Mouse (Mus musculus): ENCODE data around the gene Rbmx. TPM values are rescaled to one million over a fixed set of nuclear protein-coding genes. Genes with fewer than 3 reads are reported as not detected.

The Rbmx gene
- total RNA-seq (2021): 35.5 and 44.4 TPM in 2 replicates
- long read RNA-seq, experiment 1, transcript Rbmx-205 (10 exons, 2,139 nt): major isoform, 10 of 31 reads
- long read RNA-seq, experiment 1, partial matches to known transcripts: 1 of 31 reads
- long read RNA-seq, experiment 1, other reads (novel, unspliced or antisense): 18 of 31 reads
- long read RNA-seq, experiment 2, transcript Rbmx-205 (10 exons, 2,139 nt): major isoform, 11 of 39 reads
- long read RNA-seq, experiment 2, partial matches to known transcripts: 4 of 39 reads
- long read RNA-seq, experiment 2, other reads (novel, unspliced or antisense): 21 of 39 reads

DNA sequence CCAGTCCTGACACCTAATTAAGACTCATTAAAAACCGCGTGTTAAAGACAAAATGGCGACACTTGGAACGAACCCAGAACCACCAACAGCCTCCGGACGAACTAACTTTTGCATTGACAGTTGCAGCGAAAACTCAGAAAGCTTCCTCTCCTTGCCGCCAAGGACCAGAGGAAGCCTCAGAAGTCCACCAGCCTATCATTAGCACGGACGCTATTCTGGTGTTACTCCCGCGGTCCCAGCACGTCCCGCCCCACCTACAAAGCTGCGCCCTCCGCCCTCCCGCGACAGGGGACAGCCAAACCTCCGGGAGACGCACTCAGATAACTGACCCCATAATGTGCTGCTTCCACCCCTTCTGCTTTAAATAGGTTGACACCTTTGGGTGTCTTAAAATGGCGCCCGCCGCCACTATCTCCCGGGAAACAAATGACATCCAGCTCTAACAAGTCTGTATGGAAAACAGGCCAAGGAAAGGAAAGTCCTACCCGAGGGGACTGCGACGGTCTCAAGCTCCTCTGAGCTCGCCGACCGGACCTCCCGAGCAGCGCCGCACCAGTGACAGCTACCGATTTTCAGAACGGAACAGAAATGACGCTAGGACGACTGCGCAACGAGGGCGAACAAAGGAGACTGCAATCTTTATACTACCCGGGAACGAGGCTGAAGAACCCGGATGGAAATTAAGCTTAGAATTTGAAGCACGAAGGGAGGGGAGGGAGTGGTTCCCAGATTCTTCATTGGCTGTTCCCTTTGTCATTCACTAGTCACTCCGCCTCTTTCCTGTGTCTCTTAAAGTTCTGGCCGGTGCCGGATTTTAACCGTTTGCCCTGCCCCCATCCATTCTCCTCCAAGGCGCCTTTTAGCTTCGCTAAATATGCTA lies at the start of gene Rbmx:
TSS of gene Rbmx (minus strand) at position 670 of the 880 bp plus-strand sequence.
- peak; percentile 88 for DNase-seq

DNA sequence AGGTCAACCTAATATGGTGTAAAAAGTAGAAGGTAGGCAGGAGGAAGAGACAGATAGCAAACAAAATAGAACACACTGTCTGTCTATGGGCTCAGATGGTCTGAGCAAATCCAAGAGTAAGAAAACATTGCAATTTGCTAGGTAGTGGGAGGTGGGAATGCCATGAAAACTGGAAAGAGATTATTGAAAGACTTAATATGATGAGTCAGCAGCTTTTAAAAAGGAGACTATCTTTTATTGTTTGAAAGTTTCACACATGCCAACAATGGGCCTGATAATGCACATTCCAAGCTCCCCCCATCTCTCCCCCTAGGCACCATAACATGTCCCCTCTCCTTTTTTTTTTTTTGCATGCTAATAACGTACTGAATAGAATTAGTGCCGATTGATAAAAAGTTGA lies 41.1 kb upstream of the Rbmx start:
- no peak for DNase-seq

- DNase-seq: peak; percentile 5
Measured at GRCm38 (mm10) chrX:57431610-57432009, 38.8 kb upstream of the Rbmx start.

- no peak for DNase-seq
Measured at GRCm38 (mm10) chrX:57408769-57409168, 15.9 kb upstream of the Rbmx start, which contains the start of gene Gm364. TSS of gene Gm364 (plus strand) at chrX:57409154.

DNA sequence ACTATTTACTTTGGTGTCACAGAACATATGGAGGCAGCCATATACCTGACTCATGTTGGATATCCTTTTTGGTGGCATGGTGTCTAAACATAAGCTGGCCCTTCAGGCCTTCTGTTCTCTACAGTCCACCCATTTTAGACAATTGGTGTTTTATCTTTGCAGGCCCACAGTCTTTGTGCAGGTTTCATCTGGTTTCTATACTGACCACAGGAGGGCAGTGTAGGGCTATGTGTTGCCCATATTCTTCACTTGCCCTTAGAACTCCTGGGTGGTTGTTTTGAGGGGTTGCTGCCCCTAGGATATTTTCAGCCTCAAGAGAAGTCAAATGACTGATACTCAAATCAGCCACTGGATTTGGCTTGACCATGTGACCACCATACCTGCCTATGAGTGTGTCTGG lies 10.8 kb upstream of the Rbmx start:
- no peak for DNase-seq

DNA sequence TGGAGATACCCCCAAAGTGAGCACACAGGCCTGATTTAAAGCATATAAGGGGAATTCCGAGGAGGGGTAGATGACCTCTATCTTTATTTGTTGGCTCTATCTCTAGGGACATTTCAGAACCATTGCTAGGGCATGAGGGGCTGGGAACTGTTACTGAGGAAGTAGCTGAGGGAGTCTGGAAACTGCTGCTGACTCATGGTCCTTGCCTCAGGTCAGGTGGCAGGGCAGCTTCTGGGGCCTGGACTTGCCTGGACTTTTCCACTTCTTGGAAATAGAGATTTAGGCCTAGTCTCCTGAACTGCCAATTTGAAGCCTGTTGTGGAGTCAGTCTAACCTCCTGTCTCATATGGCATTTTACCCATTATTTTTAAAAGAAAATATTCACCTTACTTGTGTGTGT lies 8.6 kb upstream of the Rbmx start:
- DNase-seq: no peak

GRCm38 (mm10) chrX:57393412-57393811 lies 576 bp upstream of the Rbmx start:
- DNase-seq: no peak

- peak; percentile 42 for DNase-seq
Measured at GRCm38 (mm10) chrX:57380915-57381314, 11.9 kb downstream of the Rbmx start.

- no peak for DNase-seq
Measured at GRCm38 (mm10) chrX:57378579-57378978, 14.3 kb downstream of the Rbmx start.

- DNase-seq: no peak
Measured at GRCm38 (mm10) chrX:57377096-57377495, 15.7 kb downstream of the Rbmx start.

- DNase-seq: no peak
Measured at GRCm38 (mm10) chrX:57374029-57374428, 18.8 kb downstream of the Rbmx start.

DNA sequence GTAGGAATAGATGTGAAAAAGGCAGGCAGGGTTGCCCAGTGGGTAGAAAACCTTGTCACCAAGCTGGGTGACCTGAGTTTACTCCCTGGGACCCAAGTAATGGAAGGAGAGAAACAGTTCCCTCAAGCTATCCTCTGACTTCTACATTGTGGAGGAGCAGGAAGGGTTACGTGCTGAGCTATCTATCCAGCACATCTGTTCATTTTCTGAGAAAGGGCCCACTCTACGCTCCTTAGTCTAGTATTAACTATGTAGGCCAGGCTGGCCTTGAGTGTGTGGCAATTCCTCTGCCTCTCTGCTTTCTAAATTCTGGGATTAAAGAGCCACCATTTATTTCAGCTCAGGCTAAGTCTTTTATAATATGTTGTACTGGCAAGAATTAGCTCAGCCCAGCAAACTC lies 19.3 kb downstream of the Rbmx start:
- DNase-seq: no peak

GRCm38 (mm10) chrX:57372965-57373364 lies 19.9 kb downstream of the Rbmx start:
- no peak for DNase-seq

GRCm38 (mm10) chrX:57364891-57365569 lies 27.8 kb downstream of the Rbmx start:
- DNase-seq: no peak

- DNase-seq: no peak
Measured at GRCm38 (mm10) chrX:57359316-57359715, 33.5 kb downstream of the Rbmx start.

DNA sequence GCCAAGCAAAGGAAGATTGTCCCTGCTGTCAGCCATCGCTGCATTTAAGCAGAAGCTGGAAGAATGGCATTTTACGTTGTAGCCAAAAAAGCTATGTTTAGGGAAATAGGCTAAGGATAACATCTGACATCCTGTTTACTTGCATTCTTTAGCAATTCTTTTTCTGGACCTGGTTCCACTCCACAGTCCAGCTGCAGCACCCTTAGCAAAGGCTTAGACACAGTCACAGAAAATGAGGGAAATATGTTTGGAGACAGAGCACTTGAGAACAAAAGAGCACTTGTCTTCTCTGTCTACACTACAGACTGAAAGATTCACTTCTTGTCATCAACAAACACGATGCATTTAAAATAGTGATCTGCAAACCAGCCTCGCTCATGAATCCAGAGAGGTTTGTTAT lies 53.6 kb downstream of the Rbmx start:
- no peak for DNase-seq

DNA sequence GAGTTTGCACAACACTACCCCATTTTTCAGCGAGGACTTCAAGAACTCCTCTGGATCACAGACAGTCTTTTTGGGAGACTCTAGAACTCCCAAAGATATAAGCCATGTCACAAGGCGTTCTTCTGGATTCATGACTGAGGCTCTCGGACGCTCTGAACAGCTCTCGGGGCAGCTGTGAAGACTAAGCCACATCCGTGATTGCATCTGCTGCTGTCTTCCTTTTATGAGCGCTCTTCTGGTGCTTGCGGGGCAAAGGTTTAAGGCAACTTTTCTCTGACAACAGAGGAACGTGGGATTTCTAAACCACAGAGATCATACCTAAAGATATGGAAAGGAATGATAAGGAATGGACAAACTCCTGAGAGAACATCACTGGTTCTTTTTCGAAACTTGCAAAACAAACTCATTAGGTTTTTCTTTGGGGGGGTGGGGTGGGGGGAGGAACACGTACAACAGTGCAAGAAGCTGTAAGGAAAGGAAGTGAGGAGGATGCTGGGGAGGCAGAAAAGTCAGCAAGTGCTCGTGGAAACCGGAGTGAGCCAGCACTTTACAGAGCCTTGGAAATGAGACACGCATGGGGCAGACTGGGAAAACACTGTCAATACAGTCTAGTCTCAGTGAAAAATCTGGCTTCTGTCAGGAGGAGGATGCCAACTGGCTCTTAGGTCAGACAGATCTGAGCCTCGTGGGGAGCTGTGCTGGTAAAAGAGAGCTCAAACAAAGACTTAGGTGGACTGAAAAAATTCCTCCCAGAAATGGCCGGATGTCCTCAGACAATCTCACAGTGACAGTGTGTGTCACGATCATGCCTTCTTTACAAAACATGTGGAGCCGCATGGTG lies 54.2 kb downstream of the Rbmx start, which contains the start of gene Arhgef6:
TSS of gene Arhgef6 (minus strand) at position 359 of the 841 bp plus-strand sequence.
- peak; percentile 5 for DNase-seq

GRCm38 (mm10) chrX:57337582-57337981 lies 55.3 kb downstream of the Rbmx start:
- DNase-seq: no peak

DNA sequence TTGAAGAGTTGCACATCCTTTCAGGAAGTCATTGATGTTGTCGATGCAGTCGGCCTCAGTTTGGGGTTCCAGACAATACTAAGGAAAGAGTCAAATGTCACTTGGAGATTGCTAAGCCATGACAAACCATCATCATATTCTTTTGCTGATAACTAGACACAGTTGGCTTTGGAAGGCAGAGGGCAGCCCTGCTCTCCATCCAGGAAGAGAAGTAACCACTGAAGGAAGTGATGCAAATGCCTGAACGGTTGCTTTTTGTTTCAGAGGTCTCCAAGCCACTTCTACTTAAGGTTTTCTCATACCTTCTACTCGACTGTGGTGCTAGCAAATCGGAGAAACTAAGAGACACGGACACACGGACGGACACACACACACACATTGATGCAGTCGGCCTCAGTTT lies 55.9 kb downstream of the Rbmx start:
- DNase-seq: no peak

DNA sequence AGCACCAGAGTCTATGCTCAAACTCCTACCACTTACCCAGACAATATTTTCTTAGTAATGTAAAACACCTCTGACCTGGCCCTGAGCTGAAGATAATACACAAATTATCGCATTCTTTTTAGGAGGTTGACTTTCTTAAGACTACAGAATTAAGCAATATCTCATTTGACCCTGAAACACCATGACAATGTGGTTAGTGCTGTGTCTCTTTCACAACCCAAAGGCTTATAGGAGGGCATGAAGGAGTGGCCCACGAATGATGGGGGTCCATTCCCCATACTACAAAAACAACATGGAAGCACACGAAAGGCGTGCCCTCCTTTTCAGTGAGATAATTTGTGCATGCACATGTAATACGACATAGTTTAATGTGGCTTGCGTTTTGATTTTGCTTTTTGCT lies 57.5 kb downstream of the Rbmx start:
- DNase-seq: no peak
